Mouse (Mus musculus): ENCODE data around the gene Rab11a. TPM values are rescaled to one million over a fixed set of nuclear protein-coding genes. Genes with fewer than 3 reads are reported as not detected.
"Not testable (repeated sequence)": the region's sequence is repeated elsewhere in the genome, so short reads cannot be mapped to it uniquely, and the experiment has no call there.

Rab11a gene
- polyA plus RNA-seq, 1 experiment from 2014 or later, result 247 TPM

- 90% methylated on average over 4 of the region's 4 CpGs for WGBS
- Histone ChIP-seq H3K4me3 (no peak overlapping the region), H3K4me1 (no peaks in the 10 kb centered on the region), H3K36me3 (replicated peaks) (peaks cover 16% of the 10 kb centered on the region; the same call in 1 of the 2 replicates), H3K9me3 (no peaks in the 10 kb centered on the region), H3K27me3 (replicated peaks; ENCODE audit: low read depth, poor library complexity, severe bottlenecking) (no peaks in the 10 kb centered on the region), H3K27ac (replicated peaks) (no peak overlapping the region)
- no peak for DNase-seq (ENCODE audit: low spot score)
Measured at GRCm38 (mm10) chr9:64700451-64701311, 36.9 kb downstream of the Rab11a start.

GRCm38 (mm10) chr9:64698586-64698985 is 39.0 kb downstream of the Rab11a start:
- H3K4me3 ChIP-seq, result no peak overlapping the region
- H3K9me3 ChIP-seq, result no peaks in the 10 kb centered on the region
- 91% methylated on average over 1 of the region's 1 CpGs for WGBS
- DNase-seq (ENCODE audit: low spot score), result no peak
- no peak overlapping the region for H3K27ac ChIP-seq (replicated peaks)
- H3K4me1 ChIP-seq, result no peaks in the 10 kb centered on the region
- H3K27me3 ChIP-seq (replicated peaks; ENCODE audit: low read depth, poor library complexity, severe bottlenecking), result no peaks in the 10 kb centered on the region
- peaks cover 24% of the 10 kb centered on the region for H3K36me3 ChIP-seq (replicated peaks)

GRCm38 (mm10) chr9:64697677-64698076 is 39.9 kb downstream of the Rab11a start:
- no peaks in the 10 kb centered on the region for H3K4me1 ChIP-seq
- H3K36me3 ChIP-seq (replicated peaks), result peaks cover 26% of the 10 kb centered on the region
- DNase-seq (ENCODE audit: low spot score), result no peak
- no peak overlapping the region for H3K27ac ChIP-seq (replicated peaks)
- WGBS, result 84% methylated on average over 5 of the region's 5 CpGs
- H3K4me3 ChIP-seq, result no peak overlapping the region
- H3K27me3 ChIP-seq (replicated peaks; ENCODE audit: low read depth, poor library complexity, severe bottlenecking), result no peaks in the 10 kb centered on the region
- no peaks in the 10 kb centered on the region for H3K9me3 ChIP-seq

GRCm38 (mm10) chr9:64697006-64697405 is 40.6 kb downstream of the Rab11a start:
- no peaks in the 10 kb centered on the region for H3K27me3 ChIP-seq (replicated peaks; ENCODE audit: low read depth, poor library complexity, severe bottlenecking)
- no peaks in the 10 kb centered on the region for H3K9me3 ChIP-seq
- no peak overlapping the region for H3K27ac ChIP-seq (replicated peaks)
- WGBS, result 71% methylated on average over 1 of the region's 1 CpGs
- no peak overlapping the region for H3K4me3 ChIP-seq
- DNase-seq (ENCODE audit: low spot score), result no peak
- peaks cover 26% of the 10 kb centered on the region for H3K36me3 ChIP-seq (replicated peaks)
- no peaks in the 10 kb centered on the region for H3K4me1 ChIP-seq

- WGBS, result 93% methylated on average over 4 of the region's 4 CpGs
- Histone ChIP-seq H3K36me3 (replicated peaks) (peaks cover 26% of the 10 kb centered on the region), H3K27me3 (replicated peaks; ENCODE audit: low read depth, poor library complexity, severe bottlenecking) (no peaks in the 10 kb centered on the region), H3K27ac (replicated peaks) (no peak overlapping the region), H3K4me1 (peaks cover under 1% of the 10 kb centered on the region; the same call in 1 of the 2 replicates), H3K9me3 (no peaks in the 10 kb centered on the region), H3K4me3 (no peak overlapping the region)
- DNase-seq (ENCODE audit: low spot score), result no peak
Measured at GRCm38 (mm10) chr9:64696404-64696803, 41.2 kb downstream of the Rab11a start.

GRCm38 (mm10) chr9:64695266-64695665 is 42.3 kb downstream of the Rab11a start:
- DNase-seq (ENCODE audit: low spot score), result no peak
- 93% methylated on average over 1 of the region's 1 CpGs for WGBS
- no peak overlapping the region for H3K4me3 ChIP-seq
- H3K27ac ChIP-seq (replicated peaks), result no peak overlapping the region
- peaks cover 26% of the 10 kb centered on the region for H3K36me3 ChIP-seq (replicated peaks)
- peaks cover 10% of the 10 kb centered on the region for H3K4me1 ChIP-seq
- no peaks in the 10 kb centered on the region for H3K9me3 ChIP-seq
- no peaks in the 10 kb centered on the region for H3K27me3 ChIP-seq (replicated peaks; ENCODE audit: low read depth, poor library complexity, severe bottlenecking)

- no peaks in the 10 kb centered on the region for H3K9me3 ChIP-seq
- H3K4me1 ChIP-seq, result peaks cover 10% of the 10 kb centered on the region
- H3K27me3 ChIP-seq (replicated peaks; ENCODE audit: low read depth, poor library complexity, severe bottlenecking), result no peaks in the 10 kb centered on the region
- H3K27ac ChIP-seq (replicated peaks), result no peak overlapping the region
- no peak overlapping the region for H3K4me3 ChIP-seq
- DNase-seq (ENCODE audit: low spot score), result no peak
- H3K36me3 ChIP-seq (replicated peaks), result peaks cover 26% of the 10 kb centered on the region
- 76% methylated on average over 2 of the region's 2 CpGs for WGBS
Measured at GRCm38 (mm10) chr9:64693094-64693493, 44.5 kb downstream of the Rab11a start.

GRCm38 (mm10) chr9:64691176-64691575 is 46.4 kb downstream of the Rab11a start:
- Histone ChIP-seq H3K27ac (replicated peaks) (no peak overlapping the region), H3K4me1 (peaks cover 15% of the 10 kb centered on the region), H3K9me3 (no peaks in the 10 kb centered on the region), H3K36me3 (replicated peaks) (peaks cover 19% of the 10 kb centered on the region), H3K4me3 (no peak overlapping the region), H3K27me3 (replicated peaks; ENCODE audit: low read depth, poor library complexity, severe bottlenecking) (no peaks in the 10 kb centered on the region)
- DNase-seq (ENCODE audit: low spot score), result peak; percentile 67
- WGBS, result 2% methylated on average over 7 of the region's 7 CpGs

GRCm38 (mm10) chr9:64690771-64691170 is 46.8 kb downstream of the Rab11a start:
- Histone ChIP-seq H3K27me3 (replicated peaks; ENCODE audit: low read depth, poor library complexity, severe bottlenecking) (no peaks in the 10 kb centered on the region), H3K4me1 (peaks cover 15% of the 10 kb centered on the region), H3K36me3 (replicated peaks) (peaks cover 19% of the 10 kb centered on the region), H3K27ac (replicated peaks) (no peak overlapping the region), H3K4me3 (no peak overlapping the region), H3K9me3 (no peaks in the 10 kb centered on the region)
- no peak for DNase-seq (ENCODE audit: low spot score)
- WGBS, result 89% methylated on average over 2 of the region's 2 CpGs

- Histone ChIP-seq H3K9me3 (no peaks in the 10 kb centered on the region), H3K27me3 (replicated peaks; ENCODE audit: low read depth, poor library complexity, severe bottlenecking) (no peaks in the 10 kb centered on the region), H3K36me3 (replicated peaks) (no peaks in the 10 kb centered on the region), H3K4me1 (peaks cover 15% of the 10 kb centered on the region), H3K4me3 (no peak overlapping the region), H3K27ac (replicated peaks) (no peak overlapping the region)
- 65% methylated on average over 1 of the region's 1 CpGs for WGBS
- no peak for DNase-seq (ENCODE audit: low spot score)
Measured at GRCm38 (mm10) chr9:64688015-64688394, 49.6 kb downstream of the Rab11a start.

GRCm38 (mm10) chr9:64687122-64688014 is 50.2 kb downstream of the Rab11a start:
- H3K4me1 ChIP-seq, result peaks cover 15% of the 10 kb centered on the region
- H3K27ac ChIP-seq (replicated peaks), result no peak overlapping the region
- H3K9me3 ChIP-seq, result no peaks in the 10 kb centered on the region
- DNase-seq (ENCODE audit: low spot score), result no peak
- no peak overlapping the region for H3K4me3 ChIP-seq
- no peaks in the 10 kb centered on the region for H3K36me3 ChIP-seq (replicated peaks)
- WGBS, result 72% methylated on average over 13 of the region's 13 CpGs
- H3K27me3 ChIP-seq (replicated peaks; ENCODE audit: low read depth, poor library complexity, severe bottlenecking), result no peaks in the 10 kb centered on the region

GRCm38 (mm10) chr9:64671341-64672319 is 65.9 kb downstream of the Rab11a start:
- not testable (repeated sequence) for H3K27ac ChIP-seq (replicated peaks); H3K27me3 ChIP-seq (replicated peaks; ENCODE audit: low read depth, poor library complexity, severe bottlenecking); H3K4me3 ChIP-seq; H3K9me3 ChIP-seq; H3K36me3 ChIP-seq (replicated peaks)
- DNase-seq (ENCODE audit: low spot score), result peak; percentile 51
- peaks cover 34% of the 10 kb centered on the region for H3K4me1 ChIP-seq
- WGBS, result 28% methylated on average over 10 of the region's 11 CpGs
